Mouse (Mus musculus): ENCODE data around the gene Sez6l. TPM values are rescaled to one million over a fixed set of nuclear protein-coding genes. Genes with fewer than 3 reads are reported as not detected.
A peak's percentile ranks its signal among the peaks of the same experiment; 100 is the strongest.

The Sez6l gene
- polyA plus RNA-seq, 1 experiment from 2014 or later = 22.1 TPM

DNA sequence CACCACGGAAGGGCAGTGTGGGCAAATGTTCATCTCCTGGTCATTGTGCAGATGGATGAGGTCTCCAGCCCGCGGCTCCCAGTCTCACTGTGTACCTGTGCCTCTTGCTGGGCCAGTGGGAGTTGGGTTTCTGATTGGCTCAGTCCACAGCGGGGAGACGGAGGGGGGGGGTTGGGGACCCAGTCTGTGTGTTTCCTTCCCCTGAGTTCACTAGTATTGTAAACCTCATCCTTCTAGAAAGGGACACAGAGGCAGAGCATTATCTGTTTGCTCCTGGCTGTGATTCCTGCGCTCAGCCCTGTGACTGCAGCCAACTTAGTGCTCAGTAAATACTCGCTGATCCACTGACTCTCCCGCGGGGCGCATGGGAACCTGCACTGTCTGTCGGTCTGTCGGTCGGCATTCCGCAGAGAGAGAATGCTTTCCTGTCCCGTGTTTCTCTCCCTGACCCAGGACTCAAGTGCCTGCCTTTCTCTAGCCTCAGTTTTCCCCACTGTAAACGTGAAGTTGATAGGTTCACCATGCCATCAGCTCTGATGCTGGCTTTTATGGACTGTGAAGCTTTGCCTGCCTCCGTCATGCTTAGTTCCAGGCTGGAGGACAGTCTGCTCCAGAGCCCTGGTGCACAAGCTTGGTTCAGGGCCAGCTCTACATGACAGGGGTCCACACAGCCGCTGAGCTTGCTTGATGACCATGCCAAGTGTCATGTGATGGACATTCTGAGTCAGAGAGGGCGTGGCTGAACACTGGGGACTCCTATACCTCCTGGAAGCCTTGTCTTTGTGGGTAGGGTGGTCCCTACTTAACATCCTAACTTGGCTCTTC lies 55.1 kb downstream of the Sez6l start:
- Histone ChIP-seq H3K27me3 (replicated peaks; ENCODE audit: control insufficient read depth, insufficient read depth, low read length) (no peaks in the 10 kb centered on the region), H3K36me3 (ENCODE audit: control insufficient read depth, insufficient read depth, low read length) (no peaks in the 10 kb centered on the region), H3K4me3 (ENCODE audit: low read depth, low read length) (no peak overlapping the region), H3K27ac (ENCODE audit: low read depth, low read length) (0 out of 2 replicates have a peak overlapping the region, but pooled peaks have one; percentile 30), H3K9ac (ENCODE audit: low read length) (peak overlapping the region; percentile 10; the same call in 1 of the 2 replicates), H3K9me3 (replicated peaks; ENCODE audit: control insufficient read depth, low read length) (no peaks in the 10 kb centered on the region), H3K4me2 (ENCODE audit: low read length) (peak overlapping the region; percentile 1; the same call in 1 of the 2 replicates), H3K4me1 (ENCODE audit: control insufficient read depth, insufficient read depth, low read length) (peaks cover 41% of the 10 kb centered on the region)
- 13% methylated on average over 19 of the region's 19 CpGs for WGBS
- DNase-seq (ENCODE audit: low spot score) (no peak), ATAC-seq (no peak; the same call in 1 of the 2 replicates)

DNA sequence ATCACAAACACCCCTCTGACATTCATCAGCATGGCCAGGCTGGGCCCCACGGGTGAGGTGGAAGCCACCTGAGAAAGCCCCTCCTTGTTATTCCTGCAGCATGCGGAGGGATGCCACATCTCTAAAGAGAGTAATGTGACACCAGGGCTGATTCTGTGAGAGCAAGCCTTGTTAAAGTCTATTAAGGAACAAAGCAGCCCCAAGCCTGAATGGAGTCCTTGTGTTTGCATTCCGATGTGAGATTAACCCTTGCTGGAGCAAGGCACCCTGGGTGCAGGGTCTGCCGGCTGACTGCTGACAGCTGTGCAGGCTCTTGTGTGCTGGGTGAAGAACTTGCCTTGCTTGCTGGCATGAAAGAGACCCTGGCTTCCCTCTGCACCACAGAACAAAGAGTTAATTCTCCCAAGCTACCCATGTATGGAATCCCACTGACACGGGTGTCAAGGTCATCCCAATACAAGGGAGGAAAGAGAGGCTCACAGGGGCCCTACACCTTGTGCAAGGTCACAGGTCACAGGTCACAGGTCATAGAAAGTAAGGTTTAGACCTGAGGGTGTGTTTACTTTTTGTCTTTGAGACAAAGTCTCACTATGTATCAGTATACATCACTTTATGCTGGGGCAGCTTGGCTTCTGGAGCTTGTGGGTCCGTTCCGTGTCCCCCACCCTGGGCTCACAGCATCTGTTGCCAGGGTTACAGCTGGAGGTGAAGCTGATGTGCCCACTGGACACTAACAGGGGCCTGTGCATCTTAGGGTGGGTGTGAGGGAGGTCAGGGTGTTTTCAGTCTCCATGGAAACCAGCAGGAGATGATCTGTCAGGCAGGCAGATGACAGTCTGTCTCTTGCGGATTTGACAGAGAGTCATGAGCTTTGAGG lies 55.9 kb downstream of the Sez6l start:
- H3K9me3 ChIP-seq (replicated peaks; ENCODE audit: control insufficient read depth, low read length) = no peaks in the 10 kb centered on the region
- peak; percentile 78 for ATAC-seq
- no peaks in the 10 kb centered on the region for H3K36me3 ChIP-seq (ENCODE audit: control insufficient read depth, insufficient read depth, low read length)
- WGBS = 6% methylated on average over 8 of the region's 8 CpGs
- peak overlapping the region; percentile 75 for H3K27ac ChIP-seq (ENCODE audit: low read depth, low read length)
- no peak overlapping the region; the same call in 1 of the 2 replicates for H3K4me2 ChIP-seq (ENCODE audit: low read length)
- H3K27me3 ChIP-seq (replicated peaks; ENCODE audit: control insufficient read depth, insufficient read depth, low read length) = no peaks in the 10 kb centered on the region
- peak; percentile 82 for DNase-seq (ENCODE audit: low spot score)
- no peak overlapping the region for H3K4me3 ChIP-seq (ENCODE audit: low read depth, low read length)
- peaks cover 38% of the 10 kb centered on the region for H3K4me1 ChIP-seq (ENCODE audit: control insufficient read depth, insufficient read depth, low read length)
- peak overlapping the region; percentile 10; the same call in 1 of the 2 replicates for H3K9ac ChIP-seq (ENCODE audit: low read length)

DNA sequence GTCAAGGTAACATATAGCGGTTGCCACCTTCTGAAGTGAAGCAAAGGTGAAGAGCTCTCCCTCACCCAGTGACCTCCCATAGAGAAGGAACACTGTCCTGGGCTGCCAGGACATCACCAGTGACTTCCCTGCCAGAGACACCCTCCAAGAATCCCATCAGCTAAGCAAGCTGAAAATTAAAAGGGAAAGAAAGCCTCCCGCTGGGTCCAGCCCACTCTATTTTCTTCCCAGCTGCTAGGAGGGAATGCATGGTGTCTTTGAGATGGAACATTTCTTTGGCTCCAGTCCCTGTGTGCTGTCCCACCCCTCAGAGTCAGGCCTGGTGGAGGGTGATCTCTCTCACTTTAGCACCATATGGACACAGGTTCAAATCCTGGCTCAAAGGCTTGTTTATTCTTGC lies 58.2 kb downstream of the Sez6l start:
- H3K36me3 ChIP-seq (ENCODE audit: control insufficient read depth, insufficient read depth, low read length) = no peaks in the 10 kb centered on the region
- H3K27me3 ChIP-seq (replicated peaks; ENCODE audit: control insufficient read depth, insufficient read depth, low read length) = no peaks in the 10 kb centered on the region
- no peaks in the 10 kb centered on the region for H3K9me3 ChIP-seq (replicated peaks; ENCODE audit: control insufficient read depth, low read length)
- H3K4me1 ChIP-seq (ENCODE audit: control insufficient read depth, insufficient read depth, low read length) = peaks cover 38% of the 10 kb centered on the region
- 59% methylated on average over 2 of the region's 2 CpGs for WGBS
- H3K27ac ChIP-seq (ENCODE audit: low read depth, low read length) = no peak overlapping the region
- ATAC-seq (no peak), DNase-seq (ENCODE audit: low spot score) (no peak)
- no peak overlapping the region for H3K4me2 ChIP-seq (ENCODE audit: low read length)
- no peak overlapping the region for H3K9ac ChIP-seq (ENCODE audit: low read length)
- H3K4me3 ChIP-seq (ENCODE audit: low read depth, low read length) = no peak overlapping the region

DNA sequence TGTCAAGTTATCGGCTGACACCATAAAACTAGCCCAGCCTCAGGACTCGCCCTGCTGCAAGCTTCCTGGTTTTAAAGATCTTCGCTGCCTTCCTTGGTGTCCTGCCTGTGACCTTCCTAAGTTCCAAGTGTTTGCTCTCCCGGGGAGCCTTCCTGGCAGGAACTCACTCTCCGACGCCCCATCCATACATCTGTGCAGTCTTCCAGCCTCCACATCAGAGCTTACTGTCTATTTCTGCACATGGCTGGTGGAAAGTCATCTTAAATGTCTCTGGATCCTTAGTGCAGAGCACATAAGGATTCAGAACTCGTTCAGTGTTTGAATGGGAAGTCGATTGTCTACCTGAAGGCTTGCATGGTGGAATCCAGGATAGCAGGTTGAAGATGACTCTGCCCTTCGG lies 59.5 kb downstream of the Sez6l start:
- Histone ChIP-seq H3K9me3 (replicated peaks; ENCODE audit: control insufficient read depth, low read length) (no peaks in the 10 kb centered on the region), H3K4me2 (ENCODE audit: low read length) (no peak overlapping the region), H3K4me1 (ENCODE audit: control insufficient read depth, insufficient read depth, low read length) (peaks cover 38% of the 10 kb centered on the region), H3K27ac (ENCODE audit: low read depth, low read length) (no peak overlapping the region), H3K36me3 (ENCODE audit: control insufficient read depth, insufficient read depth, low read length) (no peaks in the 10 kb centered on the region), H3K9ac (ENCODE audit: low read length) (no peak overlapping the region), H3K27me3 (replicated peaks; ENCODE audit: control insufficient read depth, insufficient read depth, low read length) (no peaks in the 10 kb centered on the region), H3K4me3 (ENCODE audit: low read depth, low read length) (no peak overlapping the region)
- ATAC-seq = no peak
- 92% methylated on average over 9 of the region's 9 CpGs for WGBS
- DNase-seq (ENCODE audit: low spot score) = no peak

DNA sequence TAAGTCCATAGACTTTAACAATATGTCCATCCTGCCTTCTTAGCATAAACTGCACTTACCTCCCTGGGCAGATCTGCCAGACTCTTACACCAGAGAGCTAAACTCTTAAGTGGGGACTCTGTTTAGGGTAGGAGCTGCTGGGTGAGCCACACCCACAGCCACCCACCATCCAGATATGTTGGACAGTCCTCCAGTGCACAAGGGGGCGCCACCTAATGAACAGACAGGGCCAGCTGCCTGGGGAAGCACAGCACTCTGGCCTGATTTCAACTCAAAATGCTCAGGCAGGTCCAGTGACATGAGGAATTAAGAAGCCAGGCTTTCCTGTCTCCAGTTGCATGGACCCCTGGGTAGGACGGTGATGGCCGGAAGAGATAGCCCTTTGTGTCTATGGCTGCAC lies 60.5 kb downstream of the Sez6l start:
- Histone ChIP-seq H3K4me3 (ENCODE audit: low read depth, low read length) (no peak overlapping the region), H3K9me3 (replicated peaks; ENCODE audit: control insufficient read depth, low read length) (no peaks in the 10 kb centered on the region), H3K9ac (ENCODE audit: low read length) (no peak overlapping the region), H3K4me2 (ENCODE audit: low read length) (no peak overlapping the region), H3K27ac (ENCODE audit: low read depth, low read length) (no peak overlapping the region), H3K27me3 (replicated peaks; ENCODE audit: control insufficient read depth, insufficient read depth, low read length) (no peaks in the 10 kb centered on the region), H3K4me1 (ENCODE audit: control insufficient read depth, insufficient read depth, low read length) (peaks cover 31% of the 10 kb centered on the region), H3K36me3 (ENCODE audit: control insufficient read depth, insufficient read depth, low read length) (no peaks in the 10 kb centered on the region)
- DNase-seq (ENCODE audit: low spot score) (no peak), ATAC-seq (no peak)
- WGBS = 90% methylated on average over 3 of the region's 3 CpGs

DNA sequence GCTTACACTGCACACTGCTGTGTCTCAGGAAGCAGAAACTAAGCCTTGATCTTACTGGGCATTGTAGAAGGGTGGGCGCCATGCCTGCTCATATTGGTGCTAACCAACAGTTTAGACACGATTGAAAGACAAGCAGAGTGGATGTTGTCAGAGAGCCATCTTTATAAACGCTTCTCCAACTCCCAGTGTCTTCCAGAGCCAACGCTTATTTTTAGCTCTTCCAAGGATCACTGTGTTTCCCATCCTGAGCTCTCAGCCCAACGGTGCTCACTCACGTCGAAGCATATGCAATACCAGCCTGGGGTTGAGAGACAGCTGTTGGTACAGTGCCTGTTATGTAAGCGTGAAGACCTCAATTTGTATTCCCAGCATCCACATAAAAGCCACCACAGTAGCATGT lies 66.6 kb downstream of the Sez6l start:
- H3K4me2 ChIP-seq (ENCODE audit: low read length) = no peak overlapping the region
- H3K4me1 ChIP-seq (ENCODE audit: control insufficient read depth, insufficient read depth, low read length) = peaks cover 7% of the 10 kb centered on the region
- 81% methylated on average over 8 of the region's 8 CpGs for WGBS
- H3K36me3 ChIP-seq (ENCODE audit: control insufficient read depth, insufficient read depth, low read length) = no peaks in the 10 kb centered on the region
- ATAC-seq (no peak), DNase-seq (ENCODE audit: low spot score) (peak; percentile 49)
- H3K4me3 ChIP-seq (ENCODE audit: low read depth, low read length) = no peak overlapping the region
- no peaks in the 10 kb centered on the region for H3K9me3 ChIP-seq (replicated peaks; ENCODE audit: control insufficient read depth, low read length)
- 0 out of 2 replicates have a peak overlapping the region, but pooled peaks have one; percentile 3 for H3K27ac ChIP-seq (ENCODE audit: low read depth, low read length)
- H3K27me3 ChIP-seq (replicated peaks; ENCODE audit: control insufficient read depth, insufficient read depth, low read length) = no peaks in the 10 kb centered on the region
- H3K9ac ChIP-seq (ENCODE audit: low read length) = no peak overlapping the region

DNA sequence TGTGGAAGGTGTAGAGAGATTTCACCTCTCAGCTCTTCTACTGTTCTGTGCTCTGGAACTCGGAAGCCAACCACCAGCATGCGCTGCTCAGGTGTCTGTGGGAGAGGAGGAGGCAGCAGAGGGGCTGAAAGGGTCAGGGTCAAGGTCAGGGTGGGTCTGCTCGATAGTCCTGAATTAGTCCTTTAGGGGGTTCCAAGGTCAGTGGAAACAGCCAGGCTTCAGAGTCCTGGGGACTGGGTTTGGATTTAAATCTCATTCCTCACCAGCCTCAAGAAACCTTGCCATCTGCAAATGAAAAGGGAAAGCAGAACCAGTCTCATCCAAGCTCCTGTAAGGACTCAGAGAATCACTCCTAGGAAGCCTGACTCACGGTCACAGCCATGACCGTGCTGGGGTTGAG lies 67.1 kb downstream of the Sez6l start:
- DNase-seq (ENCODE audit: low spot score) (no peak), ATAC-seq (no peak)
- Histone ChIP-seq H3K4me3 (ENCODE audit: low read depth, low read length) (no peak overlapping the region), H3K4me1 (ENCODE audit: control insufficient read depth, insufficient read depth, low read length) (peaks cover 8% of the 10 kb centered on the region), H3K27me3 (replicated peaks; ENCODE audit: control insufficient read depth, insufficient read depth, low read length) (no peaks in the 10 kb centered on the region), H3K9ac (ENCODE audit: low read length) (no peak overlapping the region), H3K4me2 (ENCODE audit: low read length) (no peak overlapping the region), H3K27ac (ENCODE audit: low read depth, low read length) (no peak overlapping the region), H3K36me3 (ENCODE audit: control insufficient read depth, insufficient read depth, low read length) (no peaks in the 10 kb centered on the region), H3K9me3 (replicated peaks; ENCODE audit: control insufficient read depth, low read length) (no peaks in the 10 kb centered on the region)
- 85% methylated on average over 5 of the region's 5 CpGs for WGBS

DNA sequence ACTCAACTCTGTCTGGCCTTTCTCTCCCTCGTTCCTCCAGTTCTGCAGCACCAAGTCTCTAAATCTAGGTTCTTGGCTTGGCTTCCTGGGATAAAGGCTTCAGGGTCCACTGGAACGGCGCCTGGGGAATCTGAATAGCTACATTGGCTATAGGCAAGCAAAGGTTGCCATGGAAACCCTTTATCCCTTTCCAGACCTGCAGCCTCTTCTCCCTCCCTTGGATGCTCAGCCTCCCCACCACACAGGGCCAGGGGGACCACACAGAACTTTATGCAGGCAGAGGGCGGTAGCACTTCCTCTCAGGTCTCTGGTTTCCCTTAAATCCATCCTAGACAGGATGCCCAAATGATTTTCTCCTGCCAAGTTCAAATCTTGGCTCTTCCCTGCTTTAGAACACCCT lies 71.4 kb downstream of the Sez6l start:
- no peaks in the 10 kb centered on the region for H3K27me3 ChIP-seq (replicated peaks; ENCODE audit: control insufficient read depth, insufficient read depth, low read length)
- peaks cover 19% of the 10 kb centered on the region for H3K4me1 ChIP-seq (ENCODE audit: control insufficient read depth, insufficient read depth, low read length)
- DNase-seq (ENCODE audit: low spot score) = peak; percentile 93
- 6% methylated on average over 4 of the region's 4 CpGs for WGBS
- H3K36me3 ChIP-seq (ENCODE audit: control insufficient read depth, insufficient read depth, low read length) = no peaks in the 10 kb centered on the region
- ATAC-seq = peak; percentile 80
- H3K27ac ChIP-seq (ENCODE audit: low read depth, low read length) = peak overlapping the region; percentile 49
- H3K9me3 ChIP-seq (replicated peaks; ENCODE audit: control insufficient read depth, low read length) = no peaks in the 10 kb centered on the region
- no peak overlapping the region for H3K9ac ChIP-seq (ENCODE audit: low read length)
- no peak overlapping the region for H3K4me2 ChIP-seq (ENCODE audit: low read length)
- H3K4me3 ChIP-seq (ENCODE audit: low read depth, low read length) = no peak overlapping the region
